Mouse (Mus musculus) spleen, adult 2 months (tissue): ENCODE data around the gene Ngfr.

Source experiments
- CTCF ChIP-seq: fragments of 200-500 bp; IDR thresholded peaks from 2 replicates; pipeline ENCODE4 v1.5.1; 2011; ENCODE audit warnings: mild to moderate bottlenecking, inconsistent platforms; ENCODE audit not compliant: insufficient read depth, insufficient read length, insufficient replicate concordance; ENCODE audit errors: extremely low read depth
- POLR2A ChIP-seq: fragments of 200-500 bp; IDR thresholded peaks from 2 replicates; pipeline ENCODE4 v1.6.1; 2011; ENCODE audit warnings: low read depth, low read length, inconsistent platforms

GRCm38 (mm10) chr11:95528231-95528630, 59.3 kb downstream of the Ngfr start:
- TF ChIP-seq POLR2A (no peak), CTCF (no peak)
